Mouse (Mus musculus): ENCODE data around the gene Man2a2.
"Not testable (repeated sequence)": the region's sequence is repeated elsewhere in the genome, so short reads cannot be mapped to it uniquely, and the experiment has no call there.

Gene Man2a2

DNA sequence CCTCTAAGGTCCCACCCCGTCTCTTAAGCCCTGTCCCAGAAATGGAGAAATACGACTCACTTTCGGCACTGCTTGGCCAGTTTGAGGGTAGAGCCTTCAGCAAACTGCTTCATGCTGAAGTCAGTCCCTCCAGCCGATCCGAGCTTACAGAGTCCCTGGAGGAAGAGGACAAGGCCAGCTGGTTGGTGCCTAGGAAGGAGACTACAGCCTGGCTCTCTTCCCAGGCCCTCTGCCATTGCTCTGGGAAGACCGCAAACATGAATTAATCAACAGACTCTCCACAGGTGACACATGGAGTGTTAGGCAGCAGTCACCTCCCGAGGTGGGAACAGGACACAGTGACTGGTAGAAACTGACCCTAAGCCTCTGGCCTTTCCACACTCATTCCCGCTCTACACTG, 40.9 kb downstream of the Man2a2 start:
- DNase-seq = no peak

DNA sequence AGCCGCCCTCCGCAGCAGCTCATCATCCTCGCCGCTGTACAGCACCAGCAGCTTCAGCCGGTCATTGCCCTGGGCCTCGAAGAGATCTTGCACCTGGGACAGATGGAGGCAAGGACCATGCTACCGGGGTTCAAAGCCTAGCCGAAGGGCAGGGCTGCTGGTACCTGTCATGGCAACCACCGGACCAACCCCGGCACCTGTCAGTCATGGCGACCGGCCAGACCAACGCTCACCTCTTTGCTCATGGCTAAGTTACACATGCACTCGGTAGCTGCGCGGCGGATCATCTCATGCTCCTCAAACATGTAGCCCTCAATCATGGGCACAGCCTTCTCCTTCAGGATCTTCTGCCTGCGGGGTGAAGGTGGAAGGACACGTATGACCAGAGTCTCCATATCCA, 45.1 kb downstream of the Man2a2 start:
- no peak for DNase-seq

DNA sequence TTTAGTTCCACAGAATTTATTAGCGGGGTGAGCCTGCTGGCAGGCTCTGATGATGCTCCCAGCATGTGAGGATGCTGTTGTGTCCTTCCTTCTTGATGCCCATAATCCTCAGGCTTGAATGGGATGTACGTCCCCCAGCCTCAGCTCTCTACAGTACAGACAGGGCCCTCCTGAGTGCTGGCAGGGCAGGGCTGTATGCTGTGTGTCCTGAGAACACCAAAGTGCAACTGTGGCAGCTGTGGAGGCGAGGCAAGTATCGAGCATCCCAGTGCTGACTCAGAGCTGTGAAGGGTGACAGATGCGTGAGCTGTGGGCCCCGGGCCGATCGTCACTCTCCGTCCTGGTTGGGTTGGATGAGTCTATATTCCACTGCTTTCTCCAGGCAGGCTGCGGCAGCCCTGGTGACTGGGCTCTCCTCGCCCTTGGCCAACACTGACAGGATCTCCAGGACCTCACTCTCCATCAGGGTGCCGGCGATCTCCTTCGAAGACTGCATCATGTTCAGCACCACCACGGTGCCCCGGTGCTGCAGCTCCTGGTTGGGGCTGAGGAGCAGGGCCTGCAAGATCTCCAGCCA, 45.8 kb downstream of the Man2a2 start:
- DNase-seq = no peak

DNA sequence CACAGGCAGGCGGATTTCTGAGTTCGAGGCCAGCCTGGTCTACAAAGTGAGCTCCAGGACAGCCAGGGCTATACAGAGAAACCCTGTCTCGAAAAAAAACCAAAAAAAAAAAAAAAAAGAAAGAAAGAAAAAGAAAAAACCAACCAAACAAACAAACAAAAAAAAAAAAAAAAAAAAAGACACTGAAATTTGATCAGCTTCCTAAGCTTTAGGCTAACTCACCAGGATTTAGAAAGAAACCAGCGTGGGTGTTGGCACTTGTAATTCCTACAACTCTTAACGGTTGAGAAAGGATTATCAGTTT, 46.4 kb downstream of the Man2a2 start:
- not testable (repeated sequence) for DNase-seq

DNA sequence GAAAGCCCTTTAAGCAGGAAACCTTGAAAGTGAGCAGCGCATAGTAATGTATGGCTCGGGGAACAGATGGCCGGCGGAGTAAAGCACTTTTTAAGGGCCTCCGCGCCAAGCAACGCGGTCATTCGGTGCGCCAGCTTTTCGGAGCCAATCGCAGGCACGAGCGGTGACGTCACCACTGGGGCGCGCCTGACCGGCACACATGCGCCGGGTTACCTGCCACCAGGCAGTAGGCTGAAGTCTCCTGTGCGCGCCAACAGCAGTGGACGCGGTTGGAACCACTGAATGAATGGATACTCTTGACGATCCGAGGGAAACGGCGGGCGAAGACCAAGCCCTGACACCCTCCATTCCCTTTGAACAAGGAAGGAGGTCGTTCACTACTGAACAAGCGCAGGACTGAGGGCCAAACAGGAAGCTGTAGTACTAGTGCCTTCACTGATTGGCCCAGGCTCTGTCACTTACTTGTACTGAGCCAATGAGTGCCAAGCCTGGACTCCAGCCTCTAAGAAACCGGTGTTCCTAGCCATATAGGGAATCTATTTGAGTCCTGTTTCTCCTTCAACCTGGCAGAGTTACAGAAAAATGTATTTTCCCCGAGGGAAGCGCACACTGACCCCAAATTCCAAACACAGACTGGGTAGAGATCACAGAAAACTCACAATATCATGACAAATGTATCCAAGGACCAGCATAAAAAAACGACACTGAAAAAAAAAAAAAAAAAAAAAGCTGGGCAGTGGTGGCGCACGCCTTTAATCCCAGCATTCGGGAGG, 46.9 kb downstream of the Man2a2 start, which contains the start of gene Rccd1:
Gene Rccd1, minus strand, starts transcription at position 412 of the 773 bp plus-strand sequence.
- peak; percentile 97 for DNase-seq

DNA sequence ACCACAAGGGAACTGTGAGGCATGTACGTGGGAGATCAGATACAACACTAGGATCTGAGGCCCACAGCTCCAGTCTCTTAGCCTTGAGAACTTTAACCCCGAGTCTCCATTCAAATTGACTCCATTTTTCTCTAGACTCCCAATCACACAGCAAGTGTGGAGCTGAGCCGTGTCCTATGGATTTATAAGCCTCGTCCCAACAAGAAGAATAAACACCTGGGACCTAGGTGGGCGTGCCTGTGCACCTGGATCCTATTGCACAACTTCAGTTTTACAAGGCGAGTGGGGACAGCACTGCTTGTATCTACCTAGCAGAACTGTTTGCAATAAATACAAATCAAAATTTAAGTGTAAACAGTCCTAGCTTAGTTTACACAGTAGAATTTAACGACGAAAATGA, 47.8 kb downstream of the Man2a2 start:
- no peak for DNase-seq

DNA sequence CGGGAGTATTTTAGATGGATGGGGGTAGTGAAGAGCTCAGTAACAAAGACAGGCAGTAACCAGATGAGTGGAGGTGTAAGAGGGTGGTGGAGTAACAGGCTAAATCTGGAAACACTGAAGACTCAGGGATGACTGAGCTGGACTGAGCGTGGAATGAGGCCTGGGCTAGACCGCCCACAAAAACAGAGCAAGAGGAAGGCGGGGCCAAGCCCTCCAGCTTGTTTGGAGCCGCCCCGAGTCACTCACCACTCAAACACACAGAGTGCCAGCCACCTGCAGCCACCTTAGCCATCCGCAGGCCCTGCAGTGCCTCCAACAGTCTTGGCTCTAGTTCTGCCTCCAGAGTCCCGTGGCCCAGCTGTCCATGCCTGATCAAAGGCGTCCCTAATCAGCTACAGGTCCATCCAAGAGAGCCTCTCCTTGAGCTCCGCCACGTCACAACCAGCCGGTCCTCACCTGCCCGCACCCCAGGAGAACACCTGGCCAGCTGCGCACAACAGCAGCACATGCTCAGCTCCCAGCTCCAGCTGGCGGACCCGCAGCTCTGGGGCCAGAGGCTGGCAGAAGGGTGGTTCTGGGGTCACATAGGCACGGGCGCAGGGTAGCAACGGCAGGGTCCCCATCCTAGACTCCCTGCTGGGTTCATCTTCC, 51.2 kb downstream of the Man2a2 start:
- no peak for DNase-seq

DNA sequence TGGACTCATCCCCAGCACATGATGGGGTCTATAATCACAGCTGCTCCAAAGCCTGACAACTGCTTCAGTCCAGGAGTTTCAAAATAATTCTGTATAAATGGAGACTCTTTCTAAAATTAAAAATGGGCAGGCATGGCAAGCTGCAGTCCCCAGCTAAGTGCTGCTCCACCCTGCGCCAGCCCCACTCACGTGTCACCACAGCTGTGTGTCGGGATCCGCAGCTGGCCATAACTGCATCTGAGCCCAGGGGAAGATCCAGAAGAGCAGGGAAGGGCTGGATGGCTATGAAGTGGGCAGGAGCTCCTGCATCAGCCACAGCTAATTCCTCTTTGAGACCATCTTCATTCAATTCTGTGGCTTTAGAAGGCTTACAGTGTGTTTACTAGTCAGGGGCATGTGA, 52.5 kb downstream of the Man2a2 start:
- no peak for DNase-seq

DNA sequence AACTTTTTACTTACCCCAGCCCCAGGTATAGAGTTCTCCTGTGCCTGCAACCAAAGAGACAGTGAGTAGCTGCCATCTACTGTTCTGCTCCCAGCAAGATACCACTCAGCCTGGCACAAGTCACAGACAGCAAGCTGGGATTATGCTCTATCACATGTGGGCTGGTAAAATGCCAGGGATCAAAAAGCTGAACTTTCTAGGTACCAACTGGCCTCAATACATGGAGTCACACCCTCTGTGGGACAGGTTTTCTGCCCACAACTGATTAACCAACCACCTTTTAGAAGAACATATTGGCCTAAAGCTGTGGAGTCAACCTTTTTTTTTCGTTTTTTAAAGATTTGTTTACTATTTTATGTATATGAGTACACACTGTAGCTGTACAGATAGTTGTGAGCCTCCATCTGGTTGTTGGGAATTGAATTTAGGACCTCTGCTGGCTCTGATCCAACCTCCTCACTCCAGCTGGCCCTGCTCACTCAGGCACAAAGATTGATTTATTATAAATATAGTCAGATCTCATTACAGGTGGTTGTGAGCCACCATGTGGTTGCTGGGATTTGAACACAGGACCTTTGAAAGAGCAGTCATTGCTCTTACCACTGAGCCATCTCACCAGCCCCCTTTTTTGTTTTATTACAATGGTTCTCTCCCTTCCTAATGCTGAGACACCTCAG, 53.6 kb downstream of the Man2a2 start:
- DNase-seq = no peak

DNA sequence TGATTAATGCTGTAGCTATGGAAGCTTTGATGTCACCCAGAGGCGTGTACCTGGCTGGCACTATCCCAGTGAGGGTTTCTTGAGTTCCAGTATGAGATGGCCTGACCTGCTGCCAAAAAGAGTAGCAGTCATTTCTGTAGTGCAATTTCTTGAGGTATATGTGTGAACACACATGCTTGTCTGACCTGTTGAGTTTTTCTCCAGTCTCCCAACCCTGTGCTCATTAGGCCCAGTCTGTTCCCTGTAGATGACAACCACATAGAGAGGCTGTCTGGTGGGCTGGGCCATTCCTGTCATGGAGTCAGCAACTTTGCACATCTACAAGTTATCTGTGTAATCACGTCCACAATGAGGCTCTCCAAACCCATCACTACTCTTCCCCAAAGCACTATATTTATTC, 55.4 kb downstream of the Man2a2 start:
- DNase-seq = no peak

DNA sequence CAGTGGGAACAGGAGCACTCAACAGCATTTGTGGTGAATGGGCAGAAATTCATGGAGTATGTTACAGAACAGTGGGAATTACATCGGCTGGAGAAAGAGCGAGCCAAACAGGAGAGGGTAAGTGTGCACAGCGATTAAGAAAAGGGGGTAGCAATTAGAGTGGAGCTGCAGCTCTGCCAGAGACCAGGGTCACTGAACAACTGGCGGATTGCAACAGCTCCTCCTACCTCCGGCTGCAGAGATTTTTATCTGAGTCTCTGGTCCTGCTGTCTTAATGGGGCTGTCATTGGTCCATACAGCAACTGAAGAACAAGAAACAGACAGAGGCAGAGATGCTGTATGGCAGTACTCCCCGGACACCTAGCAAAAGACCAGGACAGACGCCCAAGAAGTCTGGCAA, 60.4 kb downstream of the Man2a2 start:
- no peak for DNase-seq

DNA sequence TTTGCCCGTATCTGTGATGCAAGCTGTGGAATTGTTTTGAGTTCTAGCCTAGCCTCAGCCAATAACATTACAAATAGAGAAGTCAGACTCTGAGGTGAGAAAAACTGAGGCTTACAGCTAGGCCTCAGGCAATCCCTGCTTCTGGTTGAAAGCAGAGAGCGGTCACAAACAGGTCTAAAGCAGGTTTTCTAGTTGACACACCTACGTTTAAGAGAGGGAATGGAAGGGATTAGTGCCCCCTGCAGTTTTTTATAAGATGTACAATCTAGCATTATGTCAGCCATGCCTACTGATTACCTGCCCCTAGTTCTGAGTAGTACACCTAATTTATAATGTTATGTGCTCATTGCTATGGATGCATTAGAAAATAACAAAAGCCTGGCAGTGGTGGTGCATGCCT, 63.4 kb downstream of the Man2a2 start:
- no peak for DNase-seq

DNA sequence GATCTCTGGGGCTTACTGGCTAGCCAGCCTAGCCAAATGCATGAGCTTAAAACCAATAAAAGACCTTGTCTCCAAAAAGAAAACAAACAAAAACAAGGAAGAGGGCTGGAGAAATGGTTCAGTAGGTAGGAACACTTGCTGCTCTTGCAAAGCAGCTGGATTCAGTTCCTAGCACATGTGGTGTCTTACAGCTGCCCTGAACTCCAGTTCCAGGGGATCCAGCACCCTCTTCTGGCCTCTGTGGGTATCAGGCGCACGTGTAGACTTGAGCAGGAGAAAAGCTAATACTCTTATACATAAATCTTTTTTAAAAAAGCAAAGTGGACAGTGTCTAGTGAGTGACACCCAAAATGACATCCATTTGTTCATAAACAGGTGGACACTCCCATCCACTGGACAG, 69.7 kb downstream of the Man2a2 start:
- no peak for DNase-seq

DNA sequence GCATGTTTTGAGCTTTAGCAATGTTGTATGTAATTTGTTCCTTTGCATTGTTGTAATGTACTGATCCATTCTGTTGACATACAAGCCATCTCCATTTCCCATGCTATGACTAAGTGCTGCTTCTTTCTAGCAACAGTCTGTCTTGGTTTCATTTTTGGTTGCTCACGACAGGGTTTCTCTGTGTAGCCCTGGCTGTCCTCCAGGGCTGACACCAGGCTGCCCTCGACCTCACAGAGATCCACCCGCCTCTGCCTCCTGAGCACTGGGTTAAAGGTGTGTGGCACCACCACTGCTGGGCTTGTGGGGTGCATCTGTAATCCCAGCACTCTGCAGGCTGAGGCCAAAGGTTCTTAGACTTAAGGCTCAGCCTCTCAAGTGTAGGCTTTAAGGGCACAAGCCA, 71.6 kb downstream of the Man2a2 start:
- DNase-seq = no peak
